Mouse (Mus musculus): ENCODE results near the gene Large2.

DNA sequence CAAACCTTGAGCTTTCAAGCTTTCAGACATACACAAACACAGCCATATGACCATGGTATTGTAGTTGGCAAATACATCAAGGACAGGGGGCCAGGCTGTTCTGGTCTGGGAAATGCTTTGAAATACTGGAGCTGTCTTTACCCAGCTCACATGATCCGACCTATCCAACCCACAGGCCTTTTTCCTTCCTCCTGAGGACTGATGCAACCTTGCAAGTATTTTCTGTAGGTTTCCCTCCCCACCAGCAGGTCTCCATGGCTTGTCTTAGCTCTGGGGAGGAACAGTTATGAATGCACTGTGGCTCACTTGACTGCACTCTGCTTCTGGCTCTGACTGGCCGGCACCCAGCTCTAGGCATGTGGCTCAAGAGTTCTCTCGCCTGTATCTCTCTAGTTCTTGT is 58.0 kb downstream of the Large2 start:
- TF ChIP-seq CTCF (IDR thresholded peaks at IDR 0.05; ENCODE audit: low read depth) (no peak), EP300 (IDR thresholded peaks at IDR 0.05; ENCODE audit: low read depth) (no peak)

Measured in liver, embryonic 14.5 days (tissue).